Mouse (Mus musculus) embryonic fibroblast, embryonic 13.5 days (primary cell): ENCODE measurements around the gene Atf1. TPM values are rescaled to one million over a fixed set of nuclear protein-coding genes. Genes with fewer than 3 reads are reported as not detected.

Experiments used
- H3K27ac ChIP-seq: 2 replicates; pipeline ENCODE4 v1.5.1; 2012; ENCODE audit warnings: low read length, control low read depth, inconsistent platforms; ENCODE audit not compliant: insufficient read depth
- H3K4me1 ChIP-seq: 2 replicates; pipeline ENCODE4 v1.6.1; 2011; ENCODE audit warnings: low read length; ENCODE audit not compliant: control insufficient read depth, insufficient read depth
- H3K4me3 ChIP-seq: 2 replicates; pipeline ENCODE4 v1.5.1; 2011; ENCODE audit warnings: mild to moderate bottlenecking, control low read depth, low read length; ENCODE audit not compliant: insufficient read depth
- CTCF ChIP-seq: IDR thresholded peaks from 2 replicates; pipeline ENCODE4 v1.5.1; 2011; ENCODE audit warnings: mild to moderate bottlenecking, control low read depth, low read length, moderate library complexity, borderline replicate concordance; ENCODE audit not compliant: insufficient read depth
- POLR2A ChIP-seq: IDR thresholded peaks from 2 replicates; pipeline ENCODE4 v1.6.1; 2011; ENCODE audit warnings: low read depth, mild to moderate bottlenecking, control low read depth, low read length, moderate library complexity
- polyA plus RNA-seq: library from polyadenylated mRNA; stranded (reverse); fragments of >200 nt; gene quantifications from 2 replicates; pipeline ENCODE4 v1.2.4, GENCODE M21; 2011; ENCODE audit warnings: low read depth; ENCODE audit not compliant: missing spikeins, insufficient read length

The Atf1 gene
- polyA plus RNA-seq, 1 experiment: 62.5 TPM

- Histone ChIP-seq H3K27ac (no peak overlapping the region), H3K4me3 (no peak overlapping the region), H3K4me1 (peaks cover 3% of the 10 kb centered on the region; the same call in 1 of the 2 replicates)
- TF ChIP-seq CTCF (no peak), POLR2A (no peak)
Observed at GRCm38 (mm10) chr15:100230655-100231054, 3.0 kb downstream of the Atf1 start.

- no peak for TF ChIP-seq POLR2A
- TF ChIP-seq CTCF: no peak
- H3K4me1 ChIP-seq: peaks cover 10% of the 10 kb centered on the region
- H3K4me3 ChIP-seq: no peak overlapping the region
- H3K27ac ChIP-seq: no peak overlapping the region
Observed at GRCm38 (mm10) chr15:100231616-100232525, 4.3 kb downstream of the Atf1 start.

- TF ChIP-seq POLR2A (no peak), CTCF (no peak)
- Histone ChIP-seq H3K4me3 (no peak overlapping the region), H3K4me1 (peaks cover 14% of the 10 kb centered on the region), H3K27ac (no peak overlapping the region)
Observed at GRCm38 (mm10) chr15:100235208-100235965, 7.8 kb downstream of the Atf1 start.

- H3K4me1 ChIP-seq: peaks cover 11% of the 10 kb centered on the region
- TF ChIP-seq CTCF: no peak
- TF ChIP-seq POLR2A: no peak
- peak overlapping the region; percentile 55; the same call in 1 of the 2 replicates for H3K27ac ChIP-seq
- H3K4me3 ChIP-seq: no peak overlapping the region
Observed at GRCm38 (mm10) chr15:100236952-100237351, 9.3 kb downstream of the Atf1 start.

GRCm38 (mm10) chr15:100241780-100242179 lies 14.2 kb downstream of the Atf1 start:
- Histone ChIP-seq H3K27ac (no peak overlapping the region), H3K4me1 (peaks cover 6% of the 10 kb centered on the region), H3K4me3 (no peak overlapping the region)
- TF ChIP-seq CTCF (no peak), POLR2A (no peak)

GRCm38 (mm10) chr15:100245951-100246350 lies 18.3 kb downstream of the Atf1 start:
- peaks cover 9% of the 10 kb centered on the region for H3K4me1 ChIP-seq
- no peak overlapping the region for H3K4me3 ChIP-seq
- H3K27ac ChIP-seq: peak overlapping the region; percentile 14; the same call in 1 of the 2 replicates
- no peak for TF ChIP-seq POLR2A

GRCm38 (mm10) chr15:100247296-100247695 lies 19.7 kb downstream of the Atf1 start:
- no peak overlapping the region for H3K4me3 ChIP-seq

GRCm38 (mm10) chr15:100248665-100249433 lies 21.2 kb downstream of the Atf1 start:
- no peak for TF ChIP-seq CTCF
- TF ChIP-seq POLR2A: no peak
- Histone ChIP-seq H3K4me1 (peaks cover 15% of the 10 kb centered on the region), H3K4me3 (no peak overlapping the region)

More at GRCm38 (mm10) chr15:100247296-100247695, 19.7 kb downstream of the Atf1 start:
- H3K4me1 ChIP-seq: peaks cover 15% of the 10 kb centered on the region
- H3K27ac ChIP-seq: no peak overlapping the region
- TF ChIP-seq CTCF (no peak), POLR2A (no peak)

GRCm38 (mm10) chr15:100251153-100251780 lies 23.6 kb downstream of the Atf1 start:
- no peak for TF ChIP-seq POLR2A
- TF ChIP-seq CTCF: no peak
- Histone ChIP-seq H3K4me1 (peaks cover 15% of the 10 kb centered on the region), H3K27ac (peak overlapping the region; percentile 79), H3K4me3 (no peak overlapping the region)

More at GRCm38 (mm10) chr15:100248665-100249433, 21.2 kb downstream of the Atf1 start:
- no peak overlapping the region for H3K27ac ChIP-seq
